Mouse (Mus musculus) forebrain, embryonic 13.5 days (tissue): ENCODE measurements around the gene 2310061I04Rik. TPM values are rescaled to one million over a fixed set of nuclear protein-coding genes. Genes with fewer than 3 reads are reported as not detected.

Source experiments
- microRNA counts: library from miRNA; unstranded; fragments of <30 nt; microRNA quantifications from one replicate; lab custom pipeline; 2016
- microRNA-seq: library from miRNA; unstranded; fragments of <30 nt; microRNA quantifications from one replicate; pipeline ENCODE4, GENCODE M21; 2016
- polyA plus RNA-seq: library from polyadenylated mRNA; unstranded; fragments of >200 nt; fragmentation: Nextera tagmentation; extraction: Ambion mirVana; gene quantifications from 2 replicates; pipeline ENCODE4 v1.2.1, GENCODE M21; 2015

The 2310061I04Rik gene
- polyA plus RNA-seq, 1 experiment from 2014 or later = 31.6 TPM

MicroRNAs encoded within 50 kb of the gene (microRNA counts, 519-probe panel; counts per million panel counts)
- microRNA mmu-miR-1894-3p (lab: Ali Mortazavi, UCI) (177 counts per million, percentile 53 among the panel's probes with 10 or more counts), microRNA mmu-miR-1894-5p (lab: Ali Mortazavi, UCI) (177 counts per million, percentile 53 among the panel's probes with 10 or more counts)

Small RNA genes within 50 kb of the gene (microRNA-seq; reads per million reads assigned to microRNA genes)
- gene Gm28033 (not detected), gene Mir1894 (0.80 reads per million)

Other genes starting within 250 kb of the 2310061I04Rik start
- gene Vars2, start 229.8 kb downstream of the 2310061I04Rik start, polyA plus RNA-seq = 12.7 and 17.0 TPM in 2 replicates
- gene Gtf2h4, start 223.7 kb downstream of the 2310061I04Rik start, polyA plus RNA-seq = 36.3 and 42.6 TPM in 2 replicates
- 153 and 169 TPM in 2 replicates for gene Ddr1, start 192.8 kb downstream of the 2310061I04Rik start, polyA plus RNA-seq
- 4.5 and 5.2 TPM in 2 replicates for gene Ier3, start 75.7 kb downstream of the 2310061I04Rik start, polyA plus RNA-seq
- gene Flot1, start 74.2 kb downstream of the 2310061I04Rik start, polyA plus RNA-seq = 57.0 and 57.7 TPM in 2 replicates
- 1,790 and 1,841 TPM in 2 replicates for gene Tubb5, start 59.1 kb downstream of the 2310061I04Rik start, polyA plus RNA-seq
- 15.1 and 18.4 TPM in 2 replicates for gene Mdc1, start 55.9 kb downstream of the 2310061I04Rik start, polyA plus RNA-seq
- 41.3 and 47.9 TPM in 2 replicates for gene Nrm, start 36.1 kb downstream of the 2310061I04Rik start, polyA plus RNA-seq
- gene Ppp1r18, start 31.8 kb downstream of the 2310061I04Rik start, polyA plus RNA-seq = 20.9 and 22.7 TPM in 2 replicates
- gene Dhx16, start 17.6 kb downstream of the 2310061I04Rik start, polyA plus RNA-seq = 38.6 and 39.9 TPM in 2 replicates
- gene Atat1, start 12.6 kb upstream of the 2310061I04Rik start, polyA plus RNA-seq = 331 and 355 TPM in 2 replicates
- 57.1 and 62.2 TPM in 2 replicates for gene Mrps18b, start 19.0 kb upstream of the 2310061I04Rik start, polyA plus RNA-seq
- gene Ppp1r10, start 19.0 kb upstream of the 2310061I04Rik start, polyA plus RNA-seq = 51.8 and 52.2 TPM in 2 replicates
- 108 and 120 TPM in 2 replicates for gene Abcf1, start 72.3 kb upstream of the 2310061I04Rik start, polyA plus RNA-seq
- gene Gnl1, start 82.4 kb upstream of the 2310061I04Rik start, polyA plus RNA-seq = 50.1 and 54.4 TPM in 2 replicates
- 62.7 and 70.0 TPM in 2 replicates for gene Prr3, start 82.8 kb upstream of the 2310061I04Rik start, polyA plus RNA-seq
- gene H2-T24, start 123.1 kb upstream of the 2310061I04Rik start, polyA plus RNA-seq = 6.3 and 6.5 TPM in 2 replicates
- gene H2-T23, start 135.4 kb upstream of the 2310061I04Rik start, polyA plus RNA-seq = 5.6 and 5.7 TPM in 2 replicates
- 4.0 TPM in 2 replicates for gene H2-T22, start 145.3 kb upstream of the 2310061I04Rik start, polyA plus RNA-seq
- not detected in 2 replicates for gene Gm6034, start 145.5 kb upstream of the 2310061I04Rik start, polyA plus RNA-seq
- not detected in 2 replicates for gene Gm11127, start 160.9 kb upstream of the 2310061I04Rik start, polyA plus RNA-seq
- gene Gm19684, start 224.2 kb upstream of the 2310061I04Rik start, polyA plus RNA-seq = not detected in 2 replicates
- not detected in 2 replicates for gene Gm7030, start 232.0 kb upstream of the 2310061I04Rik start, polyA plus RNA-seq